Mouse (Mus musculus): ENCODE measurements around the gene Rpa1. TPM values are rescaled to one million over a fixed set of nuclear protein-coding genes. Genes with fewer than 3 reads are reported as not detected.
A peak's percentile ranks its signal among the peaks of the same experiment; 100 is the strongest.

Gene Rpa1
- polyA plus RNA-seq, 1 experiment from 2014 or later, result 191 TPM

GRCm38 (mm10) chr11:75347596-75347995 is 528 bp downstream of the Rpa1 start:
- H3K4me2 ChIP-seq (ENCODE audit: low read depth, low read length), result peak overlapping the region; percentile 87
- H3K36me3 ChIP-seq (ENCODE audit: control insufficient read depth, insufficient read depth, low read length), result no peaks in the 10 kb centered on the region
- ATAC-seq (ENCODE audit: low read depth), result no peak
- peaks cover 27% of the 10 kb centered on the region for H3K4me1 ChIP-seq (replicated peaks; ENCODE audit: control insufficient read depth, insufficient read depth, low read length)
- no peaks in the 10 kb centered on the region for H3K9me3 ChIP-seq (ENCODE audit: control insufficient read depth, low read length)
- under 1% methylated on average over 10 of the region's 10 CpGs for WGBS
- no peaks in the 10 kb centered on the region for H3K27me3 ChIP-seq (ENCODE audit: control insufficient read depth, insufficient read depth, low read depth, low read length)
- peak overlapping the region; percentile 88 for H3K9ac ChIP-seq (ENCODE audit: low read length)
- no peak overlapping the region; the same call in 1 of the 2 replicates for H3K27ac ChIP-seq (ENCODE audit: low read length)
- peak overlapping the region; percentile 81 for H3K4me3 ChIP-seq (ENCODE audit: low read length)

- WGBS, result 26% methylated on average over 10 of the region's 10 CpGs
- Histone ChIP-seq H3K36me3 (ENCODE audit: control insufficient read depth, insufficient read depth, low read length) (no peaks in the 10 kb centered on the region), H3K4me2 (ENCODE audit: low read depth, low read length) (peak overlapping the region; percentile 87), H3K9ac (ENCODE audit: low read length) (peak overlapping the region; percentile 88), H3K27me3 (ENCODE audit: control insufficient read depth, insufficient read depth, low read depth, low read length) (no peaks in the 10 kb centered on the region), H3K4me3 (ENCODE audit: low read length) (peak overlapping the region; percentile 81), H3K27ac (ENCODE audit: low read length) (no peak overlapping the region), H3K4me1 (replicated peaks; ENCODE audit: control insufficient read depth, insufficient read depth, low read length) (peaks cover 27% of the 10 kb centered on the region), H3K9me3 (ENCODE audit: control insufficient read depth, low read length) (no peaks in the 10 kb centered on the region)
- ATAC-seq (ENCODE audit: low read depth), result no peak
Measured at GRCm38 (mm10) chr11:75347188-75347585, 937 bp downstream of the Rpa1 start.

- Histone ChIP-seq H3K4me2 (ENCODE audit: low read depth, low read length) (peak overlapping the region; percentile 87), H3K9ac (ENCODE audit: low read length) (peak overlapping the region; percentile 88), H3K4me1 (replicated peaks; ENCODE audit: control insufficient read depth, insufficient read depth, low read length) (peaks cover 27% of the 10 kb centered on the region), H3K27ac (ENCODE audit: low read length) (peak overlapping the region; percentile 70), H3K4me3 (ENCODE audit: low read length) (peak overlapping the region; percentile 81), H3K36me3 (ENCODE audit: control insufficient read depth, insufficient read depth, low read length) (no peaks in the 10 kb centered on the region), H3K9me3 (ENCODE audit: control insufficient read depth, low read length) (no peaks in the 10 kb centered on the region), H3K27me3 (ENCODE audit: control insufficient read depth, insufficient read depth, low read depth, low read length) (no peaks in the 10 kb centered on the region)
- no peak for ATAC-seq (ENCODE audit: low read depth)
- WGBS, result 41% methylated on average over 3 of the region's 4 CpGs
Measured at GRCm38 (mm10) chr11:75346556-75347187, 1.5 kb downstream of the Rpa1 start.

- ATAC-seq (ENCODE audit: low read depth), result no peak
- Histone ChIP-seq H3K27ac (ENCODE audit: low read length) (peak overlapping the region; percentile 80), H3K4me2 (ENCODE audit: low read depth, low read length) (peak overlapping the region; percentile 19; the same call in 1 of the 2 replicates)
Measured at GRCm38 (mm10) chr11:75344716-75345115, 3.4 kb downstream of the Rpa1 start.

GRCm38 (mm10) chr11:75344163-75344562 is 4.0 kb downstream of the Rpa1 start:
- peaks cover 25% of the 10 kb centered on the region for H3K4me1 ChIP-seq (replicated peaks; ENCODE audit: control insufficient read depth, insufficient read depth, low read length)
- 52% methylated on average over 2 of the region's 2 CpGs for WGBS
- H3K27ac ChIP-seq (ENCODE audit: low read length), result peak overlapping the region; percentile 80
- no peak overlapping the region for H3K9ac ChIP-seq (ENCODE audit: low read length)
- H3K27me3 ChIP-seq (ENCODE audit: control insufficient read depth, insufficient read depth, low read depth, low read length), result no peaks in the 10 kb centered on the region
- H3K36me3 ChIP-seq (ENCODE audit: control insufficient read depth, insufficient read depth, low read length), result peaks cover 18% of the 10 kb centered on the region
- H3K4me3 ChIP-seq (ENCODE audit: low read length), result no peak overlapping the region
- ATAC-seq (ENCODE audit: low read depth), result peak; percentile 14; the same call in 1 of the 2 replicates
- H3K4me2 ChIP-seq (ENCODE audit: low read depth, low read length), result 0 out of 2 replicates have a peak overlapping the region, but pooled peaks have one; percentile 19
- H3K9me3 ChIP-seq (ENCODE audit: control insufficient read depth, low read length), result no peaks in the 10 kb centered on the region

More at GRCm38 (mm10) chr11:75344716-75345115, 3.4 kb downstream of the Rpa1 start:
- 76% methylated on average over 5 of the region's 5 CpGs for WGBS
- Histone ChIP-seq H3K4me3 (ENCODE audit: low read length) (no peak overlapping the region), H3K4me1 (replicated peaks; ENCODE audit: control insufficient read depth, insufficient read depth, low read length) (peaks cover 25% of the 10 kb centered on the region), H3K9ac (ENCODE audit: low read length) (no peak overlapping the region), H3K36me3 (ENCODE audit: control insufficient read depth, insufficient read depth, low read length) (peaks cover 14% of the 10 kb centered on the region), H3K9me3 (ENCODE audit: control insufficient read depth, low read length) (no peaks in the 10 kb centered on the region), H3K27me3 (ENCODE audit: control insufficient read depth, insufficient read depth, low read depth, low read length) (no peaks in the 10 kb centered on the region)

- WGBS, result 91% methylated on average over 2 of the region's 2 CpGs
- peaks cover 21% of the 10 kb centered on the region for H3K36me3 ChIP-seq (ENCODE audit: control insufficient read depth, insufficient read depth, low read length)
- peaks cover 22% of the 10 kb centered on the region for H3K4me1 ChIP-seq (replicated peaks; ENCODE audit: control insufficient read depth, insufficient read depth, low read length)
- H3K27me3 ChIP-seq (ENCODE audit: control insufficient read depth, insufficient read depth, low read depth, low read length), result no peaks in the 10 kb centered on the region
- no peaks in the 10 kb centered on the region for H3K9me3 ChIP-seq (ENCODE audit: control insufficient read depth, low read length)
- no peak overlapping the region for H3K4me3 ChIP-seq (ENCODE audit: low read length)
- H3K9ac ChIP-seq (ENCODE audit: low read length), result no peak overlapping the region
- H3K27ac ChIP-seq (ENCODE audit: low read length), result peak overlapping the region; percentile 79
- ATAC-seq (ENCODE audit: low read depth), result no peak
- H3K4me2 ChIP-seq (ENCODE audit: low read depth, low read length), result no peak overlapping the region
Measured at GRCm38 (mm10) chr11:75343096-75343495, 5.0 kb downstream of the Rpa1 start.

- 83% methylated on average over 12 of the region's 12 CpGs for WGBS
- no peak for ATAC-seq (ENCODE audit: low read depth)
Measured at GRCm38 (mm10) chr11:75340698-75341345, 7.3 kb downstream of the Rpa1 start.

GRCm38 (mm10) chr11:75340076-75340475 is 8.0 kb downstream of the Rpa1 start:
- no peak overlapping the region for H3K9ac ChIP-seq (ENCODE audit: low read length)
- no peak overlapping the region for H3K4me2 ChIP-seq (ENCODE audit: low read depth, low read length)
- no peak for ATAC-seq (ENCODE audit: low read depth)
- peaks cover 32% of the 10 kb centered on the region for H3K36me3 ChIP-seq (ENCODE audit: control insufficient read depth, insufficient read depth, low read length)
- peaks cover 14% of the 10 kb centered on the region for H3K4me1 ChIP-seq (replicated peaks; ENCODE audit: control insufficient read depth, insufficient read depth, low read length)
- WGBS, result 81% methylated on average over 14 of the region's 14 CpGs
- no peaks in the 10 kb centered on the region for H3K9me3 ChIP-seq (ENCODE audit: control insufficient read depth, low read length)
- H3K27ac ChIP-seq (ENCODE audit: low read length), result no peak overlapping the region
- H3K27me3 ChIP-seq (ENCODE audit: control insufficient read depth, insufficient read depth, low read depth, low read length), result no peaks in the 10 kb centered on the region
- H3K4me3 ChIP-seq (ENCODE audit: low read length), result no peak overlapping the region

More at GRCm38 (mm10) chr11:75340698-75341345, 7.3 kb downstream of the Rpa1 start:
- Histone ChIP-seq H3K27ac (ENCODE audit: low read length) (no peak overlapping the region), H3K9me3 (ENCODE audit: control insufficient read depth, low read length) (no peaks in the 10 kb centered on the region), H3K9ac (ENCODE audit: low read length) (no peak overlapping the region), H3K27me3 (ENCODE audit: control insufficient read depth, insufficient read depth, low read depth, low read length) (no peaks in the 10 kb centered on the region), H3K36me3 (ENCODE audit: control insufficient read depth, insufficient read depth, low read length) (peaks cover 32% of the 10 kb centered on the region), H3K4me2 (ENCODE audit: low read depth, low read length) (no peak overlapping the region), H3K4me1 (replicated peaks; ENCODE audit: control insufficient read depth, insufficient read depth, low read length) (peaks cover 14% of the 10 kb centered on the region), H3K4me3 (ENCODE audit: low read length) (no peak overlapping the region)

GRCm38 (mm10) chr11:75337246-75337645 is 10.9 kb downstream of the Rpa1 start:
- H3K27ac ChIP-seq (ENCODE audit: low read length), result no peak overlapping the region
- no peaks in the 10 kb centered on the region; the same call in 1 of the 2 replicates for H3K4me1 ChIP-seq (replicated peaks; ENCODE audit: control insufficient read depth, insufficient read depth, low read length)
- no peak for ATAC-seq (ENCODE audit: low read depth)
- H3K36me3 ChIP-seq (ENCODE audit: control insufficient read depth, insufficient read depth, low read length), result peaks cover 32% of the 10 kb centered on the region
- no peak overlapping the region for H3K4me3 ChIP-seq (ENCODE audit: low read length)
- H3K27me3 ChIP-seq (ENCODE audit: control insufficient read depth, insufficient read depth, low read depth, low read length), result no peaks in the 10 kb centered on the region
- H3K4me2 ChIP-seq (ENCODE audit: low read depth, low read length), result no peak overlapping the region
- 83% methylated on average over 7 of the region's 7 CpGs for WGBS
- H3K9ac ChIP-seq (ENCODE audit: low read length), result no peak overlapping the region
- H3K9me3 ChIP-seq (ENCODE audit: control insufficient read depth, low read length), result no peaks in the 10 kb centered on the region

Data from lung, embryonic 16.5 days (tissue).